Mouse (Mus musculus): ENCODE results near the gene Irf2bp2. TPM values are rescaled to one million over a fixed set of nuclear protein-coding genes. Genes with fewer than 3 reads are reported as not detected.
"Not testable (repeated sequence)": the region's sequence is repeated elsewhere in the genome, so short reads cannot be mapped to it uniquely, and the experiment has no call there.

The Irf2bp2 gene
- polyA plus RNA-seq, 1 experiment, result 51.5 TPM

DNA sequence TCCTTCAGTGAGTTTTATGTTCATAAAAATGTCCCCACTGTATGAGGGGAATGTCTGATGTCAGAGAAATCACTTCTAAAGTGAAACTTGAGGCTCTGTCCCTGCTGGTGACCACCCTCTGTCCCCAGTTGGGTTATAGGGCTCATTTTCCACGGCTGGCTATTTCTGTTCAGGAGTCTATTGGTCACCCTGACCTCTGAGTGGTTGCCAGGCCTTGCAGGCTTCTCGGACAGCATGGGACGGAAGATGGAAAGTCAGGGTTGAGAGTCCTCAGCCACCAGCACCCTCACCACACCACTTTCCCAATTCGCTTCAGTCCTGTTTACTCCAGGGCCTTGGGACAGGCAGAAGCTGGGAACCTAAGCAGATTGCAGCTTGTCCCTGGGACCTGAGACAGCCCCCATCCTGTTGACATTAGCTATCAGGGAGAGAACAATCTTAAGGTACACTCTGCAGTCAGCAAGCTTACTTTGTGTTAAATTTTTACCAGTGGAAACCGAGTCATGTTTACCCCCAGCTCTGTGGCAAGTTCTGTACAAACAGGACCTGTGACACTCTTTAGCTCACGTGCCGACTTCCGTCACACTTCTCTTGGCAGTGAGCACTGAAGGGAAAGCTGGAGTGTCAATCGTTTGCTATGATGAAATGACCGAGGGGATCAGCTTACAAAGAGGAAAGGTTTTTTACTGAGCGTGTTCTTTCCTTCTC lies 15.9 kb upstream of the Irf2bp2 start:
- TF ChIP-seq GATA1 (IDR thresholded peaks at IDR 0.05; ENCODE audit: borderline replicate concordance, low read length) (no peak), FLI1 (IDR thresholded peaks at IDR 0.05; ENCODE audit: low read length) (no peak)
- H3K9me3 ChIP-seq, result no peaks in the 10 kb centered on the region
- H3K4me3 ChIP-seq (replicated peaks), result no peak overlapping the region
- peaks cover 52% of the 10 kb centered on the region for H3K4me1 ChIP-seq
- H3K36me3 ChIP-seq (replicated peaks; ENCODE audit: low read length), result no peaks in the 10 kb centered on the region
- H3K27me3 ChIP-seq (replicated peaks), result no peaks in the 10 kb centered on the region

- peaks cover 63% of the 10 kb centered on the region for H3K4me1 ChIP-seq
- H3K4me3 ChIP-seq (replicated peaks), result no peak overlapping the region
- no peaks in the 10 kb centered on the region for H3K36me3 ChIP-seq (replicated peaks; ENCODE audit: low read length)
- H3K27me3 ChIP-seq (replicated peaks), result no peaks in the 10 kb centered on the region
- TF ChIP-seq FLI1 (IDR thresholded peaks at IDR 0.05; ENCODE audit: low read length) (no peak), GATA1 (IDR thresholded peaks at IDR 0.05; ENCODE audit: borderline replicate concordance, low read length) (no peak)
- H3K9me3 ChIP-seq, result no peaks in the 10 kb centered on the region
These were observed 9.6 kb upstream of the Irf2bp2 start for GRCm38 (mm10) chr8:126603241-126603947.

DNA sequence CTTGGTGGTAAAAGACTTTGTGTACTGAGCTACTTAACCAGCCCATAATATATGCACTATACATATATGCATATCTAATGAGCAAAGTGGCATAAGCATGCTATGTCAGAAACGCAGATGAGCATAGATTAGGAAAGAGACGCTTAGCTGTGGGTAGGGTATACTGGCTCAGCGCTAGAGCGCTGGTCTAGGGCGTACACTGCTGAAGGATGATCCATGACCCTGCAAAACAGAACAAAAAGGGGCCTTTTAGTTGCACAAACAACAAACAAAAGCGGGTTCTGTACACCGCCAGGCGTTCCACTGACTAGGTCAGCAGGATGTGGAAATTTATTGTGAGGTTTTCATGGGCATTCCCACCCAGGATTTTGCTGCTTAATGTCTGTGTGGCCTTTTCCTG lies 8.9 kb upstream of the Irf2bp2 start:
- Histone ChIP-seq H3K4me1 (peaks cover 65% of the 10 kb centered on the region), H3K4me3 (replicated peaks) (no peak overlapping the region), H3K27me3 (replicated peaks) (no peaks in the 10 kb centered on the region), H3K36me3 (replicated peaks; ENCODE audit: low read length) (no peaks in the 10 kb centered on the region), H3K9me3 (no peaks in the 10 kb centered on the region)
- TF ChIP-seq FLI1 (IDR thresholded peaks at IDR 0.05; ENCODE audit: low read length) (no peak), GATA1 (IDR thresholded peaks at IDR 0.05; ENCODE audit: borderline replicate concordance, low read length) (no peak)

DNA sequence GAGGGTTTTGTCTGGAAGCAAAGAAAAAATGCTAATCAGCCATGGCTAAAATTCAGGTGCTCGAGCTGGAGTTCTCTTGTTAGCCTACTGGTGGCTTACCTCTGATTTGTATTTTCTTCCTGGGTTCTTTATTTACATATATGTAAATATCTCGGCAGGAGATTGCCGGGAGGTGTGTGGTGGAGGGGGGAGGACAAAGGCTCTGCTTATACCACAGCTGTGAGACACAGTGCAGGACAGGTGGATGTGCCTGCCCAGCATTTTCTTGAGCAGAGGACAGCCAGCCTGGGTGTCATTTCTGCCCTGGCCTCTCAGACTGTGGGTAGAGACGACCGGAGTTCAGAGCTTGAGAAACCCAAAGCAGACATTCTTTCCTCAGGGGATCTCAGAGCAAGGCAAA lies 7.5 kb upstream of the Irf2bp2 start:
- TF ChIP-seq FLI1 (IDR thresholded peaks at IDR 0.05; ENCODE audit: low read length), result no peak
- TF ChIP-seq GATA1 (IDR thresholded peaks at IDR 0.05; ENCODE audit: borderline replicate concordance, low read length), result no peak
- Histone ChIP-seq H3K9me3 (no peaks in the 10 kb centered on the region), H3K4me1 (peaks cover 78% of the 10 kb centered on the region), H3K27me3 (replicated peaks) (no peaks in the 10 kb centered on the region), H3K4me3 (replicated peaks) (no peak overlapping the region), H3K36me3 (replicated peaks; ENCODE audit: low read length) (no peaks in the 10 kb centered on the region)

DNA sequence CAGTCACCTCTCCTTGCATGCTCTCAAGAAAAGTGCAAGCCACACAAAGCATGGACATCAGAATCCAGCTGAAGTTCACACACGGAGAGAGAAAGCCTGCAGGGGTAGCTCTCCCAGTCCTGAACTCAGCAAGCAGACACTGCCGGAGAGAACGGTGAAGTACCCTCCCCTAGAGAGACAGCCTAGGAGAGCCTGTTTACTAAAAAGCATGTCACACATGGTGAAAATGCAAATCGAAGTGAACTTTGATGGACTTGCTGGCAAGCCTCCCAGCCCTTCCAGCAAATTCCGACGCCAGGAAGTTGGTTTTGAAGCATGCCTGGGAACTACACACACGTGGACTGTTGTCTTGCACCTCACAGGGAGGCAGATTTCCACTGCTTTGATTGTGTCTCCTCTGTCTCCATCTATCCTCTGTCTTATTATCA lies 7.0 kb upstream of the Irf2bp2 start:
- TF ChIP-seq GATA1 (IDR thresholded peaks at IDR 0.05; ENCODE audit: borderline replicate concordance, low read length) (no peak), FLI1 (IDR thresholded peaks at IDR 0.05; ENCODE audit: low read length) (no peak)
- H3K36me3 ChIP-seq (replicated peaks; ENCODE audit: low read length), result no peaks in the 10 kb centered on the region
- peaks cover 83% of the 10 kb centered on the region for H3K4me1 ChIP-seq
- H3K9me3 ChIP-seq, result no peaks in the 10 kb centered on the region
- H3K27me3 ChIP-seq (replicated peaks), result no peaks in the 10 kb centered on the region
- H3K4me3 ChIP-seq (replicated peaks), result no peak overlapping the region

GRCm38 (mm10) chr8:126600388-126600787 lies 6.6 kb upstream of the Irf2bp2 start:
- H3K4me3 ChIP-seq (replicated peaks); H3K27me3 ChIP-seq (replicated peaks); H3K9me3 ChIP-seq; H3K36me3 ChIP-seq (replicated peaks; ENCODE audit: low read length): not testable (repeated sequence)
- peaks cover 87% of the 10 kb centered on the region for H3K4me1 ChIP-seq

DNA sequence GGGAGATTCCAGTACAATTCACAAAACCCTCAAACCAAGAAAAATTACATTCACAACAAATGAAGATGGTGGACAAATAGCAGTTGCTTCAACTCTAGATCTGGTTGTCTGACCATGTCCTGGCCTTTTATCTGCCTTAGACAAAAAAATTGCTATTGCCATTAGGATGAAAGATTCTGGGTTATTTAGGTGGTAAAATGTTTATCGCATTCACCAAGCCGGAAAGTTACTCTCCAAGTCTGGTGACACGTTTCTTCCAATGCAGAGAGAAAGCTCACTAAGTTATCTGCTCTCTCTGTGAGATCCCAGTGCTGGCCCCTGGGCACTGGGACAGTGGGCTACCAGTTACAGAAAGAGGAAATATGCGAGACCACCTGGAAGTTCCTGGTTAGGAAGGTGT lies 5.5 kb upstream of the Irf2bp2 start:
- Histone ChIP-seq H3K9me3 (no peaks in the 10 kb centered on the region), H3K27me3 (replicated peaks) (no peaks in the 10 kb centered on the region), H3K36me3 (replicated peaks; ENCODE audit: low read length) (no peaks in the 10 kb centered on the region), H3K4me3 (replicated peaks) (no peak overlapping the region), H3K4me1 (peaks cover 92% of the 10 kb centered on the region)
- TF ChIP-seq FLI1 (IDR thresholded peaks at IDR 0.05; ENCODE audit: low read length), result no peak
- TF ChIP-seq GATA1 (IDR thresholded peaks at IDR 0.05; ENCODE audit: borderline replicate concordance, low read length), result no peak

- Histone ChIP-seq H3K4me1 (peaks cover 84% of the 10 kb centered on the region), H3K4me3 (replicated peaks) (peak overlapping the region; percentile 77), H3K36me3 (replicated peaks; ENCODE audit: low read length) (no peaks in the 10 kb centered on the region), H3K27me3 (replicated peaks) (no peaks in the 10 kb centered on the region), H3K9me3 (no peaks in the 10 kb centered on the region)
- no peak for TF ChIP-seq FLI1 (IDR thresholded peaks at IDR 0.05; ENCODE audit: low read length)
- TF ChIP-seq GATA1 (IDR thresholded peaks at IDR 0.05; ENCODE audit: borderline replicate concordance, low read length), result peak; percentile 60; the same call in 1 of the 3 replicates
These were observed 4.4 kb upstream of the Irf2bp2 start for GRCm38 (mm10) chr8:126598218-126598617.

DNA sequence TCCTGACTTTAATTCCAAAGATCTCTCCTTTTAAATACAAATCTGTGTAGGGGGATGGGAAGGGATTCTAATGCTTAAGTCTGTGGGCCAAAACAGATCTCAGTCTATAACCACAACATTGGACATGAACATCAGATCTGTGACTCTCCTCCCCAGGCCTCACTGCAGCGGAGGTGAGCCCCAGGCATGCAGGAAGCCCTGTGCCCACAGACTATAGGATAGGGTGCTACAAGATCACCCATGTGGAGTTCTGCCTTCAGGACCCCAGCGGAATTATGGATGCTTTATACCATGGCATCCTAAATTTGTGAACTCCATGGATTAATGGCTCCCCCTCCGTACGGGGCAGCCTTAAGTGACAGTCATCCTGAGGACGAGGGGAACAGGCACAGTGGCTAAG lies 2.9 kb upstream of the Irf2bp2 start:
- H3K4me3 ChIP-seq (replicated peaks), result peak overlapping the region; percentile 100
- H3K9me3 ChIP-seq, result no peaks in the 10 kb centered on the region
- TF ChIP-seq GATA1 (IDR thresholded peaks at IDR 0.05; ENCODE audit: borderline replicate concordance, low read length), result no peak
- no peak for TF ChIP-seq FLI1 (IDR thresholded peaks at IDR 0.05; ENCODE audit: low read length)
- H3K4me1 ChIP-seq, result peaks cover 69% of the 10 kb centered on the region
- no peaks in the 10 kb centered on the region for H3K27me3 ChIP-seq (replicated peaks)
- H3K36me3 ChIP-seq (replicated peaks; ENCODE audit: low read length), result peaks cover 11% of the 10 kb centered on the region

GRCm38 (mm10) chr8:126596097-126596634 lies 2.4 kb upstream of the Irf2bp2 start:
- H3K27me3 ChIP-seq (replicated peaks), result no peaks in the 10 kb centered on the region
- no peaks in the 10 kb centered on the region for H3K9me3 ChIP-seq
- TF ChIP-seq GATA1 (IDR thresholded peaks at IDR 0.05; ENCODE audit: borderline replicate concordance, low read length) (no peak), FLI1 (IDR thresholded peaks at IDR 0.05; ENCODE audit: low read length) (no peak)
- H3K4me1 ChIP-seq, result peaks cover 64% of the 10 kb centered on the region
- H3K36me3 ChIP-seq (replicated peaks; ENCODE audit: low read length), result peaks cover 16% of the 10 kb centered on the region
- H3K4me3 ChIP-seq (replicated peaks), result peak overlapping the region; percentile 100
